Mouse (Mus musculus) gastrocnemius, adult 8-10 months (tissue): ENCODE results near the gene Ube3c. TPM values are rescaled to one million over a fixed set of nuclear protein-coding genes. Genes with fewer than 3 reads are reported as not detected.

Source experiments
- DNase-seq, 2 experiments: peaks; one replicate each; pipeline ENCODE4 v3.0.0; 2022; ENCODE audit warnings: low spot score in 2 of 2
- total RNA-seq, 4 experiments: library from RNA; stranded (reverse); gene quantifications; 2 replicates each; pipeline ENCODE4 v1.2.4; 2022

Ube3c gene
- total RNA-seq, 4 experiments from 2014 or later: 35.4 to 41.3 (median 40.5) TPM

- DNase-seq: no peak
Observed at GRCm38 (mm10) chr5:29672551-29672950, 103.5 kb downstream of the Ube3c start.

DNA sequence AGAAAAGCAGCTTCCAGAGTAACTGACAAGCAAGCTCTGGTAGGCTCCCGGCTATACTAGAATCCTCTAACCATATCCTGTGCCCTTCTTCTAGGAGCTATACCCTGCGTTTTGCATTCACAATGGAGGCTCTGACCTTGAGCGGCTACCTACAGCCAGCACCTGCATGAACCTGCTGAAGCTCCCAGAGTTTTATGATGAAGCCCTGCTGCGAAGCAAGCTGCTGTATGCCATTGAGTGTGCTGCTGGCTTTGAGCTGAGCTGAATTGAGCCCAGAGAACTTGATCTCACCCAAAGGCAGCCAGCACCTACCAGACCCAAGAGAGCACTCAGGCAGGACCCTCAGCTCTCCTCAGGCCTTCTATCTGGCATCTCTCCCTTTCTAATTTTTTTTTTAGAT, 105.3 kb downstream of the Ube3c start:
- no peak for DNase-seq

GRCm38 (mm10) chr5:29676445-29676844, 107.4 kb downstream of the Ube3c start:
- no peak for DNase-seq

GRCm38 (mm10) chr5:29685085-29685484, 116.0 kb downstream of the Ube3c start:
- no peak for DNase-seq

GRCm38 (mm10) chr5:29687671-29688070, 118.6 kb downstream of the Ube3c start:
- DNase-seq: no peak

DNA sequence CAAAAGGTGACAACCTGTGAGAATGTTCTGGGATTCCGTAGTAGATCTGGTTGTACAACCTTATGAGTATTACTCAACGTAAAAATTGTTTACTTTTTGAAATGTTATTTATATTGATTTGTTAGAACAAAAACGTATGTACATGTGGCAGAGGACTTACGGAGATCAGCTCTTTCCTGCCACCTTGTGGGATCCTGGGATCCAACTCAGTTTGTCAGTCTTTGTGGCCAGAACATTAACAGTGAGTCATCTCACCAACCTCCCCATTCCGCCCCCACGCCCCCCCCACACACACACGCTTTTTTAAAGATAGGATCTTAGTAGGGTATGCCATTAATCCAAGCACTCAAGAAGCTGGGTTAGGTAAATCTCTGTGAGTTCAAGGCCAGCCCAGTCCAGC, 119.3 kb downstream of the Ube3c start:
- no peak for DNase-seq

DNA sequence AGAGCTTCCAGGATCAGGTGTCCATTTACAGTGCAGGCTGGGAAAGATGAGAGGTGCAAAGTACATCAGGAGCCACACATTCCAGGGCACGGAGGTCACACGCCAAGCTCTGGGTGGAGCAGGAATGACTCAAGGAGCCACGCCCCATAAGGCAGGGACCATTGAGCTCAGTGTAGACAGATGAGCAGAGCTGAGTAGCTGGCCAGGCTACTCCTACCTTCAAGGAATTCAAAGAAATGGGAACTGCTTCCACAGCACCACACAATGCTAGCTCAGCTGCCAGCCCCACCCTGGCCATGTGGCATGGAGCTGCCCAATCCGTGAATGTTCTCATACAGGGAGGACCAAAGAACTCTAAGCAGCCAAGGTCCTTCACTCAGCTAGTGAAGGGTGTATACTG, 129.5 kb downstream of the Ube3c start:
- DNase-seq: no peak

DNA sequence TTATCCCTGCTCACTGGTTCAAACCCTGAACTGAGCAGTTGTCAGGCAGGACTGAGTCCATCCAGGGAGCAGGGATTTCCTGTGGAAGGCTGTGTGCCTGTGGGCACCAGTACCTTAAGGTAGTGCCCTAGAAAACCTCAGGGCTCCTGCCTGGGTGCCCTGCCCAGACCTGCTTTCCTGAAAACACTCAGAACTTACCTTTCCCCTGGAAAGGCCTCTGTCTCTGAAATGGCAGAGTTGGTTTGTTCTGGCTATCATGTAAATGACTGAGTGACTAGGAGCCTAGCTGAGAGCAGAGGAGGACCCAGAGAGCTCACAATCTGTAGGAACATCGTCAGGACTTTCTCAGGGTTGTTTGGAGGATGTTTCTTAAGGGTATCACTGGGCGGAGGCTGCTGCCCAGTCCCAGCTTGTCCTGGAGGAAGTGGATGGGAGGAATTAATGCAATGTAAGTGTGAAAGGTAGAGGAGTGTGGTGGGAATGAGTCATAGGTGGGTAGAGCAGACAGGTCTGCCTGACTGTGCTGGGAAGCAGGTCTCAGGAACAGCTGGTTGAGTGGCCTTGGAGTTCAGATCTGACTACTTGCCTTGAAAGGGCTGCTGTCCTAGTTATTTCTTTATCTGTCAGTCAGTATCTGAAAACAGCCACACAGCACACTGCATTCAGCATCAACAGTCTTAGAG, 130.6 kb downstream of the Ube3c start:
- DNase-seq: no peak

- no peak for DNase-seq
Observed at GRCm38 (mm10) chr5:29707241-29707640, 138.2 kb downstream of the Ube3c start.

- no peak for DNase-seq
Observed at GRCm38 (mm10) chr5:29708258-29708657, 139.2 kb downstream of the Ube3c start.

DNA sequence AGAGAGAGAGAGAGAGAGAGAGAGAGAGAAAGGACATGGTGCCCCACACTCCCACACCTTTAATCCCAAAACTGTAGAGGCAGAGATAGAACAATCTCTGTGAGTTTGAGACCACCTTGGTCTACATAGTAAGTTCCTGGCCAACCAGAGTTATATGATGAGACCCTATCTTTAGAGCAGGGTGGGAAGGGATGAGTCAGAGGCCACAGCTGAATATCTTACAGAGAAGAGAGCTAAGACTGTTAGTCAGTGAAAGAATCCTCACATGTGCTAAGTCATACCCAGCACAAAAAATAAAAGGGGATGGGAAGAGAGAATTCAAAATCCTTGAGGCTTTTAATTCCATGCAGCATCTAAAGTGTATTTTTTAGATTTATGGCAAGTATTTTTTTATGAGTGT, 142.6 kb downstream of the Ube3c start:
- DNase-seq: no peak

- DNase-seq: no peak
Observed at GRCm38 (mm10) chr5:29712906-29713305, 143.9 kb downstream of the Ube3c start.

- DNase-seq: no peak
Observed at GRCm38 (mm10) chr5:29721159-29721558, 152.1 kb downstream of the Ube3c start.

- no peak for DNase-seq
Observed at GRCm38 (mm10) chr5:29725369-29725768, 156.3 kb downstream of the Ube3c start.

Other genes with a start within 250 kb of the Ube3c start
- gene Lmbr1, start 190.9 kb upstream of the Ube3c start, total RNA-seq: 10 to 100 TPM in 2 of 4 experiments, 1 to 10 TPM in 2; 8.4 to 13.2 (median 10.3) TPM
- 10 to 100 TPM; 10.2 to 14.0 (median 13.1) TPM for gene Nom1, start 134.6 kb upstream of the Ube3c start, total RNA-seq
- gene Mnx1, start 90.8 kb upstream of the Ube3c start, total RNA-seq: not detected
- gene Dnajb6, start 166.4 kb downstream of the Ube3c start, total RNA-seq: 10 to 100 TPM; 79.7 to 88.2 (median 83.7) TPM
- gene Gm5129, start 166.7 kb downstream of the Ube3c start, total RNA-seq: not detected